Mouse (Mus musculus) lung, postnatal 0 days (tissue): ENCODE data around the gene Gm1673.

Experiments used
- CTCF ChIP-seq: IDR thresholded peaks from 2 replicates; pipeline ENCODE4 v1.5.1; 2016; ENCODE audit warnings: antibody characterized with exemption, mild to moderate bottlenecking
- EP300 ChIP-seq: IDR thresholded peaks from 2 replicates; pipeline ENCODE4 v1.6.1; 2016; ENCODE audit warnings: antibody characterized with exemption, mild to moderate bottlenecking, control low read depth

- TF ChIP-seq CTCF (no peak), EP300 (no peak)
These were observed 13.4 kb downstream of the Gm1673 start for GRCm38 (mm10) chr5:33996694-33997045.
